Mouse (Mus musculus): Measurements from ENCODE around the gene Nmrk2. TPM values are rescaled to one million over a fixed set of nuclear protein-coding genes. Genes with fewer than 3 reads are reported as not detected.
"Not testable (repeated sequence)": the region's sequence is repeated elsewhere in the genome, so short reads cannot be mapped to it uniquely, and the experiment has no call there.

Nmrk2 gene
- polyA plus RNA-seq, 1 experiment = 0.21 TPM

DNA sequence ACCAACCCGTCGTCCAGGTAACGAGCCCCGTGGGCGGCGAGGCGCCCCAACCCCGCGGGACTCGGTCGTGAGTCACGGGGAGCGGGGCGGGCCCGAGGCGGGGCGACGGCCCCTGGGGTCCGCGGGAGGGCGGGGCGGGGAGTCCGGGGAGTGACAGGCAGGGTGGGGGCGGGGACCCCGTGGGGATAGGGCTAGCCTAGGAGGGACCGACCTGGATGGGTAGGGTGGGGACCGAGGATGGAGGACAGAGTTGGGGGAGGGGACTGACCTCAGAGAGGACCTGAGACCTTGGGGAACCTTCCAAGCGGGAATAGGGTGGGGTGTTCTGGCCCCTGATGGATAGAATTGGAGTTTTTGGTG lies 31.4 kb upstream of the Nmrk2 start:
- DNase-seq (ENCODE audit: low read depth) = no peak
- TF ChIP-seq CTCF (IDR thresholded peaks at IDR 0.05; ENCODE audit: borderline replicate concordance, extremely low read depth, insufficient read depth, insufficient read length) (no peak), POLR2A (IDR thresholded peaks at IDR 0.05; ENCODE audit: borderline replicate concordance, extremely low read depth, insufficient read depth, insufficient read length, poor library complexity, severe bottlenecking) (no peak)

DNA sequence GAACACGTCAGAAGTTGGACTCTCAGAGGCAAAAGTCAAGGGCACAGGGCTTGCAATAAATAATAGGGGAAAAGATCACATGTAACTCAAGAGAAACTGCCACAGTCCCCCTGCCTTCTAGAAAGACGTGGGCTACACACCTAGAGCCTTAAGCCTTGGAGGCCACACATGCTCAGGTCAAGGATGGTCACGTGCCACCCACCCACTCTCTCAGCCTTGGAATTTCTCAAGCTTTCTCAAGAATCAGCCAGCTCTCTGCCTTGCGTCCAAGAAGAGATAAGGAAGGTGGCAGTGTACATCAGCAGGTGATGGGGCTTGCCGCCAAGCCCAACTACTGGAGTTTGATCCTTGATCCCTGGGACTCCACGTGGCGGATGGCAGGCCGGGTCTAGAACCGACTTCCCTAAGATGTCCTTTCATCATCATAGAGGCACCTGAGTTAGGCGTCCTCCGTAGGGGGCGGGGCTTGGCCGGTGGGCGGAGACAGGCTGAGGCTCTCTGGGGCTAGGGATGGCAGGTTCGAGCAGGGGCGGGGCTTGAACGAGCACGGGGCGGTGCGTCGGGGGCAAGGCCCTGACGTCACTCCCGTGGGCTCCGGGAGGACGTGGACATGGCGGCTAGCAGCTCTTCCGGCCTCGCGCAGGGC lies 30.9 kb upstream of the Nmrk2 start, which contains the start of gene Zfr2:
Gene Zfr2 (plus strand): TSS at position 576 of the 646 bp plus-strand sequence.
- peak; percentile 91 for DNase-seq (ENCODE audit: low read depth)
- no peak for TF ChIP-seq CTCF (IDR thresholded peaks at IDR 0.05; ENCODE audit: borderline replicate concordance, extremely low read depth, insufficient read depth, insufficient read length)
- TF ChIP-seq POLR2A (IDR thresholded peaks at IDR 0.05; ENCODE audit: borderline replicate concordance, extremely low read depth, insufficient read depth, insufficient read length, poor library complexity, severe bottlenecking) = peak; percentile 60

DNA sequence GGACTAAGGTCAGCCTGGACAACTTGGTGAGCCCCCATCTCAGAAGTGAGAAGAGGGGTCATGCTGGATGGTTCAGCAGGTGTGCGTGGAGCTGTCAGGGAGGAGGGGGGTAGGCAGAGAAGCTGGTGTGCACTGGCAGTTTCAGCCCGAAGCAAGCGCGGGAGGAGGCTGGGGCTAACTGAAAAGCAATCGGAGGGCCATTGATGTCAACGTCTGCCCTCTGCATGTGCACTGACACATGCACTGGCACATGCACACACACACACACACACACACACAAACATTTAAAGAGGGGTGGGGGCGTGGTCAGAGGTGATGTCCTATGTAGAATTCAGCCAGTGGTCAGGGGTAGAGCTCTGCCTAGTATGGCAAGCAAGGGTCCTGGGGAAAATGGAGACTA lies 29.6 kb upstream of the Nmrk2 start:
- TF ChIP-seq CTCF (IDR thresholded peaks at IDR 0.05; ENCODE audit: borderline replicate concordance, extremely low read depth, insufficient read depth, insufficient read length) = no peak
- DNase-seq (ENCODE audit: low read depth) = no peak

DNA sequence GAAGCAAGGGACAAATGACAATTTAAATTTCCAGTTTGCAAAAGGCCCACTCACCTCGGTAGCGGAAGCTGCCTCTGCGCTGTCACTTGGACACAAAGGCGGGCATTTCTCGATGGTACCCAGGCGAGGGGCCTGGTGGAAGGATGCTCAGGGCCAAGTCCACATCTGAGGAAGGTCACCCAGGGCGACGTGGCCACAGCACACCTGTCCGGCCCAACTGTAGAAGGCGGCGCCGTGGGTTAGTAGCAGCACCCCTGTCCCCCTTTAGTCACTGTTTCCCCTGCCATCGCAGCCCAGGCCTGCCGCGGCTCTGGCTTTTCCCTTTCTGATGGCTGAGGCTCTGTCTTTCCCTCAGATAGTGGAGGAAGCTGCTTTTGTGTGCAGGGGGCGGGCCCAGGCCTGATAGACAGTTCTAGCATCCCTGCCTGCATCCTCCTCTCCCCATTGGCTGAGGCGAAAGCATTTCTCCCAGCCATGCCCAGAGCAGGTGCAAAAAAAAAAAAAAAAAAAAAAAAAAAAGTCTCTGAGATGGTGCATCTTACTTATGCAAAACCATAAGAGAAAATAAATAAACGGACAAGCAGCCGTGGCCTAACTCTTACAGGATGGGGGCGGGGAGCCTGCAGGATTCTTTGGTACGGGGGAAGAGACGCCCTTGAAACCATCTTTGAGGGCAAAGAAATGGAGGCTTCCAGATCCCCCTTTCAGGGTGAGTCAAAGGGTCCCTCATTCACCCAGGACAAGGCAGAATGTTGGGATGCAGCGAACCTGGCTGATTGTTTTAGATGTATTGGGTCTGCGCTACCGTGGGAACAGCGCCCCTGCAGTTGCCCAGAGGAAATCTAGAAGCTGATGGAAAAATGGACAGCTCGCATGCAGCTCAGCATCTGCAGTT lies 28.8 kb upstream of the Nmrk2 start, which contains the start of gene Atcay:
Gene Atcay (minus strand): TSS at position 396 of the 895 bp plus-strand sequence.
- TF ChIP-seq CTCF (IDR thresholded peaks at IDR 0.05; ENCODE audit: borderline replicate concordance, extremely low read depth, insufficient read depth, insufficient read length) (peak; percentile 73), POLR2A (IDR thresholded peaks at IDR 0.05; ENCODE audit: borderline replicate concordance, extremely low read depth, insufficient read depth, insufficient read length, poor library complexity, severe bottlenecking) (peak; percentile 63; the same call in 1 of the 2 replicates)
- peak; percentile 96 for DNase-seq (ENCODE audit: low read depth)

- peak; percentile 43 for DNase-seq (ENCODE audit: low read depth)
- TF ChIP-seq POLR2A (IDR thresholded peaks at IDR 0.05; ENCODE audit: borderline replicate concordance, extremely low read depth, insufficient read depth, insufficient read length, poor library complexity, severe bottlenecking) (no peak), CTCF (IDR thresholded peaks at IDR 0.05; ENCODE audit: borderline replicate concordance, extremely low read depth, insufficient read depth, insufficient read length) (no peak)
Observed at GRCm38 (mm10) chr10:81229735-81230437, 28.0 kb upstream of the Nmrk2 start.

DNA sequence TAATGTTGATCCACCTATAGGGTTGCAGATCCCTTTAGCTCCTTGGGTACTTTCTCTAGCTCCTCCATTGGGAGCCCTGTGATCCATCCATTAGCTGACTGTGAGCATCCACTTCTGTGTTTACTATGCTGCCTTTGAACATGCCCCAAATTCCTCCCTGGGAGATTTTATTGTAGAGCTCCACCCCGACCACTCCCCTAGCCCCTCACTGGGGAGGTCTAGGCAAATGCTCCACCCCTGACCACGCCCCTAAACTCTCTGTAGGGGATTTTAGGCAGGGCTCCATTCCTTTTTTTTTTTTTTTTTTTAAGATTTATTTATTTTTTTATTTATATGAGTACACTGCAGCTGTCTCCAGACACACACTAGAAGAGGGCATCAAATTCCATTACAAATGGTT lies 21.9 kb upstream of the Nmrk2 start:
- not testable (repeated sequence) for DNase-seq (ENCODE audit: low read depth)

DNA sequence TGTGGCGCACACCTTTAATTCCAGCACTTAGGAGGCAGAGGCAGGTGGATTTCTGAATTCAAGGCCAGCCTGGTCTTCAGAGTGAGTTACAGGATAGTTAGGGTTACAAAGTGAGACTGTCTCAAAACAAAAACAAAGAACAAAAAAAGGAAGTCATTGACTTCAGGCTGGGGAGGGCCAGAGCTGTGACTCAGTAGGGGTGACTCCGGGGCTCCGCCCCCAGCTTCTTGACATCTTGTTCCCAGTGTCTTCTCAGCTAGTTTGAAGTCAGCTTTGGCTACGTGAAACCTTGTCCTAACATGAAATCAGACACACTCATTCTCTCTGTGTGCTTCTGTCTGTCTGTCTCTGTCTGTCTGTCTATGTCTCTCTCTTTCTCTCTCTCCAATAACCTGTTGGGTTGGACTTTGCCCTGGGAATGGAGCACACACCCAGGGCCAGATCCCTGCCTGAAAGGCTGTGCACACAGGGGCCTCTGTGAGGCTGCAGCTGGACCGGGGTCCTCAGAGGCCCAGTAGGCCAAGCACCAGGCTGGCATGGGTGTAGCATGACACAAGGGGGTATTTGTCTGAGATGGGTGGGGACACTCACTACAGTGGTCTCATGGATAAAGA lies 19.7 kb upstream of the Nmrk2 start:
- TF ChIP-seq CTCF (IDR thresholded peaks at IDR 0.05; ENCODE audit: borderline replicate concordance, extremely low read depth, insufficient read depth, insufficient read length) = no peak
- TF ChIP-seq POLR2A (IDR thresholded peaks at IDR 0.05; ENCODE audit: borderline replicate concordance, extremely low read depth, insufficient read depth, insufficient read length, poor library complexity, severe bottlenecking) = no peak
- no peak for DNase-seq (ENCODE audit: low read depth)

DNA sequence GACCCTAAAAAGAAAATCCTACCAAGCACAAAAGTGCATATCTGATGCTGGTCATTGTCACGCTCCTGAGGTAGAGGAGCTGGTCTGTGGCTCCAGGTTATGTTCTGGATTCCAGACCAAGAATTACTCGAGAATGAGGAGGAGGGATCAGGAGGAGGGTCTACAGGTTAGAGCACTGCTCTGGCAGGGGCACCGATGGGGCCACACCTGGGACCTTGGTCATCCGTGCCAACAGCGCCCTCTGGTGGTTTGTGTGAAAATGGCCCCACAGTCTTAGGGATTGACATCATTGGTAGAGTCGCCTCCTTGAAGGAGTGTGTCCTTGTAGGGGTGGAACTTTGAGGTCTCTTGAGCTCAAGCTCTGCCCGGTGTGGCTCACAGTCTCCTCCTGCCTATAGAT lies 16.1 kb upstream of the Nmrk2 start:
- TF ChIP-seq CTCF (IDR thresholded peaks at IDR 0.05; ENCODE audit: borderline replicate concordance, extremely low read depth, insufficient read depth, insufficient read length) (peak; percentile 85), POLR2A (IDR thresholded peaks at IDR 0.05; ENCODE audit: borderline replicate concordance, extremely low read depth, insufficient read depth, insufficient read length, poor library complexity, severe bottlenecking) (no peak)
- peak; percentile 28 for DNase-seq (ENCODE audit: low read depth)

- TF ChIP-seq CTCF (IDR thresholded peaks at IDR 0.05; ENCODE audit: borderline replicate concordance, extremely low read depth, insufficient read depth, insufficient read length) = peak; percentile 44; the same call in 1 of the 2 replicates
- peak; percentile 29 for DNase-seq (ENCODE audit: low read depth)
Observed at GRCm38 (mm10) chr10:81217267-81217666, 15.4 kb upstream of the Nmrk2 start.

DNA sequence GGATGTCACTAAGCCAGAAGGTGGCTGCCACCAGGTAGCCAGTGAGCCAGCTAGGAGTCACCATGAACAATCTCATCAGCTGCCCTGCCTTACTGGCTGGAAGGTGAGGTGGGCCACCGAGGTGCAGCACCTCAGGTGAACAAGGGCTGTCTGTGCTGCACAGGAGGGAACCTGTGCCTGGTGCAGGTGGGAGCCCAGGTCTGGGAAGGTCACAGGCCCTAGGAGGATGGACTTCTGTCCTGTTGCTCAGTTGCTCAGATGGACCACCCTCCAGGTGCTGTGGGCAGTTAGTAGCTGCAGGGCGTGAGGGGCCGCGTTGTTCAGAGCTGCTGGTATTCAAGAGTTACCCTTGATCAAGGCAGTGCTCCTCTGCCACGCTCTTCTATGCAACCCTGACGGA lies 15.0 kb upstream of the Nmrk2 start:
- TF ChIP-seq POLR2A (IDR thresholded peaks at IDR 0.05; ENCODE audit: borderline replicate concordance, extremely low read depth, insufficient read depth, insufficient read length, poor library complexity, severe bottlenecking) (no peak), CTCF (IDR thresholded peaks at IDR 0.05; ENCODE audit: borderline replicate concordance, extremely low read depth, insufficient read depth, insufficient read length) (no peak)
- no peak for DNase-seq (ENCODE audit: low read depth)

- DNase-seq (ENCODE audit: low read depth) = no peak
- TF ChIP-seq POLR2A (IDR thresholded peaks at IDR 0.05; ENCODE audit: borderline replicate concordance, extremely low read depth, insufficient read depth, insufficient read length, poor library complexity, severe bottlenecking) (no peak), CTCF (IDR thresholded peaks at IDR 0.05; ENCODE audit: borderline replicate concordance, extremely low read depth, insufficient read depth, insufficient read length) (no peak)
Observed at GRCm38 (mm10) chr10:81216260-81216659, 14.4 kb upstream of the Nmrk2 start.
